Mouse (Mus musculus): Measurements from ENCODE around the gene Ubxn11. TPM values are rescaled to one million over a fixed set of nuclear protein-coding genes. Genes with fewer than 3 reads are reported as not detected.

The Ubxn11 gene
- polyA plus RNA-seq, 1 experiment from 2014 or later, result 5.8 TPM

- Histone ChIP-seq H3K27ac (ENCODE audit: low read depth, low read length) (no peak overlapping the region), H3K4me2 (replicated peaks; ENCODE audit: low read depth, low read length) (no peak overlapping the region), H3K36me3 (ENCODE audit: control insufficient read depth, insufficient read depth, low read length) (no peaks in the 10 kb centered on the region), H3K9ac (ENCODE audit: low read depth, low read length) (no peak overlapping the region), H3K4me3 (ENCODE audit: low read depth, low read length) (no peak overlapping the region), H3K9me3 (ENCODE audit: control insufficient read depth, low read length) (no peaks in the 10 kb centered on the region), H3K4me1 (replicated peaks; ENCODE audit: control insufficient read depth, insufficient read depth, low read length) (no peaks in the 10 kb centered on the region; the same call in none of the 2 replicates), H3K27me3 (ENCODE audit: control insufficient read depth, insufficient read depth, low read length) (no peaks in the 10 kb centered on the region)
- ATAC-seq (ENCODE audit: low FRiP score), result no peak
- 87% methylated on average over 21 of the region's 21 CpGs for WGBS
- DNase-seq (ENCODE audit: low spot score), result no peak
Observed at GRCm38 (mm10) chr4:134126300-134127120, 24.1 kb downstream of the Ubxn11 start.

GRCm38 (mm10) chr4:134127121-134127455 lies 24.7 kb downstream of the Ubxn11 start:
- WGBS, result 88% methylated on average over 7 of the region's 7 CpGs
- no peak overlapping the region for H3K4me2 ChIP-seq (replicated peaks; ENCODE audit: low read depth, low read length)
- no peak overlapping the region for H3K9ac ChIP-seq (ENCODE audit: low read depth, low read length)
- H3K4me3 ChIP-seq (ENCODE audit: low read depth, low read length), result no peak overlapping the region
- H3K36me3 ChIP-seq (ENCODE audit: control insufficient read depth, insufficient read depth, low read length), result no peaks in the 10 kb centered on the region
- no peaks in the 10 kb centered on the region for H3K9me3 ChIP-seq (ENCODE audit: control insufficient read depth, low read length)
- H3K4me1 ChIP-seq (replicated peaks; ENCODE audit: control insufficient read depth, insufficient read depth, low read length), result no peaks in the 10 kb centered on the region; the same call in none of the 2 replicates
- H3K27me3 ChIP-seq (ENCODE audit: control insufficient read depth, insufficient read depth, low read length), result no peaks in the 10 kb centered on the region
- ATAC-seq (ENCODE audit: low FRiP score) (no peak), DNase-seq (ENCODE audit: low spot score) (no peak)
- no peak overlapping the region for H3K27ac ChIP-seq (ENCODE audit: low read depth, low read length)

GRCm38 (mm10) chr4:134127793-134128192 lies 25.4 kb downstream of the Ubxn11 start:
- 61% methylated on average over 8 of the region's 8 CpGs for WGBS
- Histone ChIP-seq H3K4me3 (ENCODE audit: low read depth, low read length) (peak overlapping the region; percentile 69), H3K4me2 (replicated peaks; ENCODE audit: low read depth, low read length) (peak overlapping the region; percentile 59), H3K9me3 (ENCODE audit: control insufficient read depth, low read length) (no peaks in the 10 kb centered on the region), H3K4me1 (replicated peaks; ENCODE audit: control insufficient read depth, insufficient read depth, low read length) (no peaks in the 10 kb centered on the region; the same call in none of the 2 replicates), H3K36me3 (ENCODE audit: control insufficient read depth, insufficient read depth, low read length) (no peaks in the 10 kb centered on the region), H3K27ac (ENCODE audit: low read depth, low read length) (no peak overlapping the region), H3K27me3 (ENCODE audit: control insufficient read depth, insufficient read depth, low read length) (no peaks in the 10 kb centered on the region), H3K9ac (ENCODE audit: low read depth, low read length) (peak overlapping the region; percentile 83; the same call in 1 of the 2 replicates)
- no peak for DNase-seq (ENCODE audit: low spot score)
- no peak for ATAC-seq (ENCODE audit: low FRiP score)

- peak within 1 kb of the TSS; percentile 69 for H3K4me3 ChIP-seq (ENCODE audit: low read depth, low read length)
- H3K9ac ChIP-seq (ENCODE audit: low read depth, low read length), result peak within 1 kb of the TSS; percentile 83
- no peaks in the 10 kb centered on the region; the same call in none of the 2 replicates for H3K4me1 ChIP-seq (replicated peaks; ENCODE audit: control insufficient read depth, insufficient read depth, low read length)
Observed at GRCm38 (mm10) chr4:134128221-134128982, 26.0 kb downstream of the Ubxn11 start, which contains the start of gene Sh3bgrl3. Gene Sh3bgrl3, minus strand, starts transcription at chr4:134128789.

GRCm38 (mm10) chr4:134128983-134129362 lies 26.6 kb downstream of the Ubxn11 start:
- Histone ChIP-seq H3K27ac (ENCODE audit: low read depth, low read length) (peak overlapping the region; percentile 31), H3K4me1 (replicated peaks; ENCODE audit: control insufficient read depth, insufficient read depth, low read length) (no peaks in the 10 kb centered on the region; the same call in none of the 2 replicates), H3K9me3 (ENCODE audit: control insufficient read depth, low read length) (no peaks in the 10 kb centered on the region), H3K27me3 (ENCODE audit: control insufficient read depth, insufficient read depth, low read length) (no peaks in the 10 kb centered on the region), H3K4me2 (replicated peaks; ENCODE audit: low read depth, low read length) (peak overlapping the region; percentile 59), H3K4me3 (ENCODE audit: low read depth, low read length) (peak overlapping the region; percentile 69), H3K36me3 (ENCODE audit: control insufficient read depth, insufficient read depth, low read length) (no peaks in the 10 kb centered on the region), H3K9ac (ENCODE audit: low read depth, low read length) (peak overlapping the region; percentile 83)
- 3% methylated on average over 14 of the region's 14 CpGs for WGBS
- DNase-seq (ENCODE audit: low spot score), result no peak
- ATAC-seq (ENCODE audit: low FRiP score), result peak; percentile 71

More at GRCm38 (mm10) chr4:134128221-134128982, 26.0 kb downstream of the Ubxn11 start, which contains the start of gene Sh3bgrl3:
- DNase-seq (ENCODE audit: low spot score), result peak; percentile 89
- ATAC-seq (ENCODE audit: low FRiP score), result peak; percentile 94
- under 1% methylated on average over 49 of the region's 50 CpGs for WGBS
- Histone ChIP-seq H3K36me3 (ENCODE audit: control insufficient read depth, insufficient read depth, low read length) (no peaks in the 10 kb centered on the region), H3K9me3 (ENCODE audit: control insufficient read depth, low read length) (no peaks in the 10 kb centered on the region), H3K4me2 (replicated peaks; ENCODE audit: low read depth, low read length) (peak within 1 kb of the TSS; percentile 59), H3K27me3 (ENCODE audit: control insufficient read depth, insufficient read depth, low read length) (no peaks in the 10 kb centered on the region), H3K27ac (ENCODE audit: low read depth, low read length) (peak within 1 kb of the TSS; percentile 31)

GRCm38 (mm10) chr4:134129482-134129881 lies 27.1 kb downstream of the Ubxn11 start:
- WGBS, result 46% methylated on average over 6 of the region's 6 CpGs
- H3K4me2 ChIP-seq (replicated peaks; ENCODE audit: low read depth, low read length), result peak overlapping the region; percentile 59; the same call in 1 of the 2 replicates
- H3K27me3 ChIP-seq (ENCODE audit: control insufficient read depth, insufficient read depth, low read length), result no peaks in the 10 kb centered on the region
- no peak for ATAC-seq (ENCODE audit: low FRiP score)
- no peak overlapping the region for H3K9ac ChIP-seq (ENCODE audit: low read depth, low read length)
- no peak overlapping the region for H3K4me3 ChIP-seq (ENCODE audit: low read depth, low read length)
- no peaks in the 10 kb centered on the region; the same call in none of the 2 replicates for H3K4me1 ChIP-seq (replicated peaks; ENCODE audit: control insufficient read depth, insufficient read depth, low read length)
- no peak for DNase-seq (ENCODE audit: low spot score)
- H3K9me3 ChIP-seq (ENCODE audit: control insufficient read depth, low read length), result no peaks in the 10 kb centered on the region
- H3K36me3 ChIP-seq (ENCODE audit: control insufficient read depth, insufficient read depth, low read length), result no peaks in the 10 kb centered on the region
- H3K27ac ChIP-seq (ENCODE audit: low read depth, low read length), result no peak overlapping the region

GRCm38 (mm10) chr4:134132117-134132516 lies 29.7 kb downstream of the Ubxn11 start:
- DNase-seq (ENCODE audit: low spot score) (no peak), ATAC-seq (ENCODE audit: low FRiP score) (no peak)
- 90% methylated on average over 3 of the region's 3 CpGs for WGBS
- Histone ChIP-seq H3K27ac (ENCODE audit: low read depth, low read length) (no peak overlapping the region), H3K4me2 (replicated peaks; ENCODE audit: low read depth, low read length) (no peak overlapping the region), H3K9ac (ENCODE audit: low read depth, low read length) (no peak overlapping the region), H3K9me3 (ENCODE audit: control insufficient read depth, low read length) (no peaks in the 10 kb centered on the region), H3K4me3 (ENCODE audit: low read depth, low read length) (no peak overlapping the region), H3K4me1 (replicated peaks; ENCODE audit: control insufficient read depth, insufficient read depth, low read length) (no peaks in the 10 kb centered on the region; the same call in none of the 2 replicates), H3K27me3 (ENCODE audit: control insufficient read depth, insufficient read depth, low read length) (no peaks in the 10 kb centered on the region), H3K36me3 (ENCODE audit: control insufficient read depth, insufficient read depth, low read length) (0 out of 2 replicates have a peak, but pooled peaks cover 3% of the 10 kb centered on the region)

- 86% methylated on average over 8 of the region's 8 CpGs for WGBS
- Histone ChIP-seq H3K27ac (ENCODE audit: low read depth, low read length) (no peak overlapping the region), H3K4me1 (replicated peaks; ENCODE audit: control insufficient read depth, insufficient read depth, low read length) (no peaks in the 10 kb centered on the region; the same call in 1 of the 2 replicates), H3K27me3 (ENCODE audit: control insufficient read depth, insufficient read depth, low read length) (no peaks in the 10 kb centered on the region), H3K4me3 (ENCODE audit: low read depth, low read length) (no peak overlapping the region), H3K4me2 (replicated peaks; ENCODE audit: low read depth, low read length) (no peak overlapping the region), H3K9ac (ENCODE audit: low read depth, low read length) (no peak overlapping the region), H3K36me3 (ENCODE audit: control insufficient read depth, insufficient read depth, low read length) (0 out of 2 replicates have a peak, but pooled peaks cover 3% of the 10 kb centered on the region), H3K9me3 (ENCODE audit: control insufficient read depth, low read length) (no peaks in the 10 kb centered on the region)
- ATAC-seq (ENCODE audit: low FRiP score) (no peak), DNase-seq (ENCODE audit: low spot score) (no peak)
Observed at GRCm38 (mm10) chr4:134132519-134133095, 30.2 kb downstream of the Ubxn11 start.
